Mouse (Mus musculus) liver, embryonic 15.5 days (tissue): ENCODE measurements around the gene Enpep. TPM values are rescaled to one million over a fixed set of nuclear protein-coding genes. Genes with fewer than 3 reads are reported as not detected.
A peak's percentile ranks its signal among the peaks of the same experiment; 100 is the strongest.

Experiments used
- ATAC-seq: fragments of 200-750 bp; cut with Nextera tagmentation; 2 replicates; pipeline ENCODE4 v1.8.0; 2017; ENCODE audit warnings: moderate number of reproducible peaks, mild to moderate bottlenecking, moderate library complexity; ENCODE audit not compliant: insufficient read depth
- H3K27ac ChIP-seq: fragments of 300-500 bp; sonication (generic); replicated peaks from 2 replicates; pipeline ENCODE4 v1.5.1; 2015; ENCODE audit warnings: mild to moderate bottlenecking, inconsistent platforms
- H3K27me3 ChIP-seq: fragments of 300-500 bp; sonication (generic); 2 replicates; pipeline ENCODE4 v1.6.1; 2015; ENCODE audit warnings: mild to moderate bottlenecking, inconsistent platforms
- H3K36me3 ChIP-seq: fragments of 300-500 bp; sonication (generic); replicated peaks from 2 replicates; pipeline ENCODE4 v1.6.1; 2015; ENCODE audit warnings: moderate library complexity, mild to moderate bottlenecking, inconsistent platforms
- H3K4me1 ChIP-seq: fragments of 300-500 bp; sonication (generic); replicated peaks from 2 replicates; pipeline ENCODE4 v1.6.1; 2015; ENCODE audit warnings: inconsistent platforms
- H3K4me2 ChIP-seq: fragments of 300-500 bp; sonication (generic); 2 replicates; pipeline ENCODE4 v1.6.1; 2015; ENCODE audit warnings: moderate library complexity, mild to moderate bottlenecking, inconsistent platforms
- H3K4me3 ChIP-seq: fragments of 300-500 bp; sonication (generic); replicated peaks from 2 replicates; pipeline ENCODE4 v1.5.1; 2015; ENCODE audit warnings: mild to moderate bottlenecking, inconsistent platforms
- H3K9ac ChIP-seq: fragments of 300-500 bp; sonication (generic); 2 replicates; pipeline ENCODE4 v1.6.1; 2015; ENCODE audit warnings: moderate library complexity, mild to moderate bottlenecking, inconsistent platforms
- H3K9me3 ChIP-seq: fragments of 300-500 bp; sonication (generic); replicated peaks from 2 replicates; pipeline ENCODE4 v1.6.1; 2016; ENCODE audit warnings: inconsistent platforms
- WGBS: fragments of 180-500 bp; shearing (Covaris S2); methylation state at CpG from one replicate; pipeline ENCODE4 v1.1.7; 2015; ENCODE audit warnings: mixed read lengths; ENCODE audit not compliant: insufficient replicate concordance; 5-methylcytosine and 5-hydroxymethylcytosine counted together
- polyA plus RNA-seq: library from polyadenylated mRNA; unstranded; fragments of >200 nt; fragmentation: Nextera tagmentation; extraction: Ambion mirVana; gene quantifications from 2 replicates; pipeline ENCODE4 v1.2.1, GENCODE M21; 2015

Gene Enpep
- polyA plus RNA-seq, 1 experiment from 2014 or later: 4.0 TPM

GRCm38 (mm10) chr3:129311951-129312350 is 20.6 kb downstream of the Enpep start:
- H3K9ac ChIP-seq: no peak overlapping the region
- no peak for ATAC-seq
- H3K9me3 ChIP-seq: no peaks in the 10 kb centered on the region
- no peak overlapping the region for H3K27ac ChIP-seq
- no peak overlapping the region for H3K4me2 ChIP-seq
- WGBS: 57% methylated on average over 8 of the region's 8 CpGs
- H3K27me3 ChIP-seq: no peaks in the 10 kb centered on the region
- H3K4me3 ChIP-seq: no peak overlapping the region
- H3K36me3 ChIP-seq: no peaks in the 10 kb centered on the region
- H3K4me1 ChIP-seq: no peaks in the 10 kb centered on the region

DNA sequence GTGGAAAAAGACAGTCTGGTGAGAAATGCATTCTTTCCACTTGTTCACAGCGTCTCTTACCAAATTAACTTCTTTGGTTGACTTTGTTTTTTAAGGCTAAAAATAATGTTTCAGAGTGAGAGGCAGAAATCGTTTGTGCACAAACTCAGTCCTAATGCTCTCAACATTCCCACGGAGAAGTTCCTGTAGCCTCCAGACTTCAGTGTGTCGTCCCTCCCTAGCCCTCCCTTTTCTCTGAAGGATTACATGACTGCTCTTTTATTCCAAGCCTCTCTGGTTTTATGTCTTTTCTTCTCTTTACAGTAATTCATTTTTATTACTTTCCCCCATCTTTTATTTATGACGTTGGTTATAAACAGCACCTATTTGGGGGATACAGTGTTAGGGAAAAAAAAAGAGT is 22.6 kb downstream of the Enpep start:
- no peaks in the 10 kb centered on the region for H3K36me3 ChIP-seq
- H3K9ac ChIP-seq: no peak overlapping the region
- H3K27ac ChIP-seq: no peak overlapping the region
- no peak overlapping the region for H3K4me3 ChIP-seq
- 57% methylated on average over 5 of the region's 5 CpGs for WGBS
- no peak overlapping the region for H3K4me2 ChIP-seq
- H3K4me1 ChIP-seq: no peaks in the 10 kb centered on the region
- H3K9me3 ChIP-seq: no peaks in the 10 kb centered on the region
- no peaks in the 10 kb centered on the region for H3K27me3 ChIP-seq
- no peak for ATAC-seq

DNA sequence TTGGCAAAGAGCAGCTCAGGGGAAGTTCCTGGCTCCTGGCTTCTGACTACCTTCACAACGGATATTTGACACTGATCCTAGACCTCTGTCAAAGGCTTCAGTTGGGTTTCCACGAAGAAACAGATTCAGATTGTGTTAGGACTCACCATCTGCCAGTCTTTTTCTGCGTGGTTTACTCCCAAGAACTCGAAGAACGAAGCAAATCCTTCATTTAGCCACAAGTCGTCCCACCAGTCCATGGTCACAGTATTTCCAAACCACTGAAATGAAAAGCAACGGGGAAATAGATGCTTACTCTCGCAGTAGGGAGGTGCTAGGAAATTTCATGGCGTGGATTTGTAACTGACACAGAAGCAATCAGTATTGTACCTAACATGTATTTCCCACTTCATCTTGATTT is 23.6 kb downstream of the Enpep start:
- ATAC-seq: no peak
- Histone ChIP-seq H3K36me3 (no peaks in the 10 kb centered on the region), H3K27me3 (no peaks in the 10 kb centered on the region), H3K4me3 (no peak overlapping the region), H3K9me3 (no peaks in the 10 kb centered on the region), H3K27ac (no peak overlapping the region), H3K4me2 (no peak overlapping the region), H3K9ac (no peak overlapping the region), H3K4me1 (no peaks in the 10 kb centered on the region)
- WGBS: 43% methylated on average over 9 of the region's 9 CpGs

- H3K27ac ChIP-seq: no peak overlapping the region
Measured at GRCm38 (mm10) chr3:129308102-129308752, 24.3 kb downstream of the Enpep start.

GRCm38 (mm10) chr3:129303941-129304340 is 28.6 kb downstream of the Enpep start:
- Histone ChIP-seq H3K4me2 (no peak overlapping the region), H3K9me3 (no peaks in the 10 kb centered on the region), H3K27ac (no peak overlapping the region), H3K4me1 (no peaks in the 10 kb centered on the region), H3K36me3 (no peaks in the 10 kb centered on the region), H3K4me3 (no peak overlapping the region), H3K9ac (no peak overlapping the region), H3K27me3 (no peaks in the 10 kb centered on the region)
- 11% methylated on average over 3 of the region's 3 CpGs for WGBS
- ATAC-seq: no peak

More at GRCm38 (mm10) chr3:129308102-129308752, 24.3 kb downstream of the Enpep start:
- Histone ChIP-seq H3K4me2 (no peak overlapping the region), H3K9me3 (no peaks in the 10 kb centered on the region), H3K9ac (no peak overlapping the region), H3K4me3 (no peak overlapping the region), H3K27me3 (no peaks in the 10 kb centered on the region), H3K4me1 (no peaks in the 10 kb centered on the region), H3K36me3 (no peaks in the 10 kb centered on the region)
- WGBS: 34% methylated on average over 10 of the region's 10 CpGs
- no peak for ATAC-seq

- Histone ChIP-seq H3K9me3 (no peaks in the 10 kb centered on the region), H3K4me2 (no peak overlapping the region), H3K4me3 (no peak overlapping the region), H3K9ac (no peak overlapping the region), H3K27me3 (no peaks in the 10 kb centered on the region), H3K36me3 (no peaks in the 10 kb centered on the region), H3K4me1 (no peaks in the 10 kb centered on the region), H3K27ac (no peak overlapping the region)
- no peak for ATAC-seq
- WGBS: 31% methylated on average over 1 of the region's 1 CpGs
Measured at GRCm38 (mm10) chr3:129299874-129300273, 32.6 kb downstream of the Enpep start.

GRCm38 (mm10) chr3:129298606-129299005 is 33.9 kb downstream of the Enpep start:
- no peak overlapping the region for H3K4me2 ChIP-seq
- WGBS: 54% methylated on average over 8 of the region's 8 CpGs
- H3K36me3 ChIP-seq: no peaks in the 10 kb centered on the region
- no peak overlapping the region for H3K9ac ChIP-seq
- no peaks in the 10 kb centered on the region for H3K4me1 ChIP-seq
- no peak overlapping the region for H3K4me3 ChIP-seq
- no peak overlapping the region for H3K27ac ChIP-seq
- H3K9me3 ChIP-seq: no peaks in the 10 kb centered on the region
- no peaks in the 10 kb centered on the region for H3K27me3 ChIP-seq
- ATAC-seq: no peak

- 24% methylated on average over 5 of the region's 5 CpGs for WGBS
- ATAC-seq: peak; percentile 83
- H3K4me1 ChIP-seq: no peaks in the 10 kb centered on the region
- no peaks in the 10 kb centered on the region for H3K27me3 ChIP-seq
- no peak overlapping the region for H3K4me3 ChIP-seq
- H3K27ac ChIP-seq: 0 out of 2 replicates have a peak overlapping the region, but pooled peaks have one; percentile 41
- H3K9ac ChIP-seq: no peak overlapping the region
- H3K4me2 ChIP-seq: no peak overlapping the region
- no peaks in the 10 kb centered on the region for H3K9me3 ChIP-seq
- H3K36me3 ChIP-seq: no peaks in the 10 kb centered on the region
Measured at GRCm38 (mm10) chr3:129296994-129297393, 35.5 kb downstream of the Enpep start.

GRCm38 (mm10) chr3:129295883-129296282 is 36.6 kb downstream of the Enpep start:
- 36% methylated on average over 2 of the region's 2 CpGs for WGBS
- H3K27ac ChIP-seq: no peak overlapping the region
- H3K4me2 ChIP-seq: no peak overlapping the region
- H3K9ac ChIP-seq: no peak overlapping the region
- H3K4me3 ChIP-seq: no peak overlapping the region
- no peak for ATAC-seq
- H3K9me3 ChIP-seq: no peaks in the 10 kb centered on the region
- H3K36me3 ChIP-seq: no peaks in the 10 kb centered on the region
- H3K4me1 ChIP-seq: no peaks in the 10 kb centered on the region
- H3K27me3 ChIP-seq: no peaks in the 10 kb centered on the region

DNA sequence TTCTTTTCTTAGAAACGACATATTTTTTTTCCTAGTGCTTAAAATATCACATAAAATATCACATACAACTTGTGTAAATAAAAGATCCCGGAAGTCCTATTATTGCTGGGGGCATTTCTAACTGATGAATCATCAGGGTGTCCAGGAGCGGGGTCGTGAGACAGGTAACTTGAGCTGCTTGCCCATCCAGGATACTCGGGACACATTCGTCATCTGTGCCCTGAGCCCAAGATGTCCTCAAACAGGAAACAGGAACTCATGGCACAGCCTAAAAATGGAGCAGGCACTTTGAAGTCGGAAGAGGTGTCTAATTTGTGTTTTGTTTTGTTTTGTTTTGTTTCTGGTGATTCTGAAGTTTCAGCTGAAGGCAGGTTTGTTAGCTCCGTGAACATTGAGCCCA is 43.0 kb downstream of the Enpep start:
- no peak overlapping the region for H3K4me3 ChIP-seq
- H3K36me3 ChIP-seq: no peaks in the 10 kb centered on the region
- H3K27me3 ChIP-seq: no peaks in the 10 kb centered on the region
- WGBS: 43% methylated on average over 8 of the region's 8 CpGs
- no peak overlapping the region for H3K9ac ChIP-seq
- no peak overlapping the region for H3K27ac ChIP-seq
- no peaks in the 10 kb centered on the region for H3K9me3 ChIP-seq
- no peaks in the 10 kb centered on the region for H3K4me1 ChIP-seq
- no peak for ATAC-seq
- H3K4me2 ChIP-seq: no peak overlapping the region

DNA sequence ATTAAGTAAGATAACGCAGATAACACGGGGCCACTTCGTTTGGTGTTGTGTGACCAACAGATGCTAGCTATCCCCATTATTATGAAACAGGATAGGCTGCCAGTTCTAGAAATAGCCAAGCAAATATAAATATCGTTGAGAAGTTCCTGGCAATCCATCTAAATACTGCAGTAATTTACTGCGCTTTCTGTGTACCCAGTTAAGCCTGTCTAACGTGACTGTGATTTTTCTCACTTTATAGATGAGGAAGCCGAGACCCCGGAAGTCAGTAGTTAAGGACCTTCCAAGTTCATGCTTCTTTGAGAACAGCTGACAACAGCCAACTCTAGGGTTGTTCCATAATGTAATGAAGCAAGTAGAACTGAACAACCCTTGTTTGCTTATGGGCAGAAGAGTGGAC is 45.4 kb downstream of the Enpep start:
- H3K4me2 ChIP-seq: no peak overlapping the region
- no peaks in the 10 kb centered on the region for H3K4me1 ChIP-seq

DNA sequence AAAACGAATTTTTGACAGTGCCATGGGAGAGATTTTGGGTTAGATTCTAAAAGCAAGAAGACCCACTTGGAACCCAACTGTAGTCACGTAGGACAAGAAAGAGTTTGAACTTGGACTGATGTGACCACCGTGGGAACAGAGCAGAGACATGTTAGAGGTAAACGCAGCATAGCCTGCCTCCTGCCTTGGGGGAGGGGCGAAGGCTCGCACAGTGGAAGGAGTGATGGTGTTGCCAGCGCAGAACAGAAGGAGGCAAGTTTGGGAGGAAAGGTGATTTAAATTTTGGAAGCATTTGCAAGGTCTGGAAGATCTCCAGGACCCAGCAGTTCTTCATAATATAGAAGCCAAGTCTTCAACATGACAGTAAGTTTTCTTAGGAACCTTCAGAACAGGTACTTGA is 46.1 kb downstream of the Enpep start:
- Histone ChIP-seq H3K4me3 (no peak overlapping the region), H3K36me3 (no peaks in the 10 kb centered on the region), H3K27me3 (no peaks in the 10 kb centered on the region), H3K9me3 (no peaks in the 10 kb centered on the region), H3K4me2 (no peak overlapping the region), H3K9ac (no peak overlapping the region), H3K27ac (no peak overlapping the region), H3K4me1 (no peaks in the 10 kb centered on the region)
- WGBS: 51% methylated on average over 7 of the region's 7 CpGs
- ATAC-seq: no peak

More for the DNA sequence above, 45.4 kb downstream of the Enpep start:
- ATAC-seq: no peak
- Histone ChIP-seq H3K27me3 (no peaks in the 10 kb centered on the region), H3K4me3 (no peak overlapping the region), H3K27ac (no peak overlapping the region), H3K9ac (no peak overlapping the region), H3K36me3 (no peaks in the 10 kb centered on the region), H3K9me3 (no peaks in the 10 kb centered on the region)
- 59% methylated on average over 8 of the region's 8 CpGs for WGBS
